Mouse (Mus musculus) neural tube, embryonic 14.5 days (tissue): ENCODE measurements around the gene Gm17324. TPM values are rescaled to one million over a fixed set of nuclear protein-coding genes. Genes with fewer than 3 reads are reported as not detected.
A peak's percentile ranks its signal among the peaks of the same experiment; 100 is the strongest.

Source experiments
- ATAC-seq: fragments of 200-750 bp; cut with Nextera tagmentation; 2 replicates; pipeline ENCODE4 v1.8.0; 2017; ENCODE audit warnings: low read depth, mild to moderate bottlenecking, moderate TSS enrichment, moderate library complexity
- H3K27ac ChIP-seq: fragments of 300-500 bp; sonication (generic); 2 replicates; pipeline ENCODE4 v1.5.1; 2014; ENCODE audit warnings: low read depth, mild to moderate bottlenecking, control low read depth, low read length, moderate library complexity, mixed read lengths
- H3K27me3 ChIP-seq: fragments of 300-500 bp; sonication (generic); 2 replicates; pipeline ENCODE4 v1.6.1; 2014; ENCODE audit warnings: low read length; ENCODE audit not compliant: control insufficient read depth, insufficient read depth
- H3K36me3 ChIP-seq: fragments of 300-500 bp; sonication (generic); 2 replicates; pipeline ENCODE4 v1.6.1; 2014; ENCODE audit warnings: low read length, mixed read lengths; ENCODE audit not compliant: control insufficient read depth, insufficient read depth
- H3K4me1 ChIP-seq: fragments of 300-500 bp; sonication (generic); 2 replicates; pipeline ENCODE4 v1.6.1; 2014; ENCODE audit warnings: low read length; ENCODE audit not compliant: control insufficient read depth, insufficient read depth
- H3K4me2 ChIP-seq: fragments of 300-500 bp; sonication (generic); 2 replicates; pipeline ENCODE4 v1.6.1; 2014; ENCODE audit warnings: mild to moderate bottlenecking, low read depth, low read length, control low read depth
- H3K4me3 ChIP-seq: fragments of 300-500 bp; sonication (generic); 2 replicates; pipeline ENCODE4 v1.5.1; 2014; ENCODE audit warnings: low read depth, low read length, control low read depth, mixed read lengths
- H3K9ac ChIP-seq: fragments of 300-500 bp; sonication (generic); replicated peaks from 2 replicates; pipeline ENCODE4 v1.6.1; 2014; ENCODE audit warnings: low read depth, mild to moderate bottlenecking, control low read depth, low read length, mixed read lengths
- H3K9me3 ChIP-seq: fragments of 300-500 bp; sonication (generic); 2 replicates; pipeline ENCODE4 v1.6.1; 2016; ENCODE audit warnings: low read length; ENCODE audit not compliant: control insufficient read depth
- WGBS: fragments of 180-500 bp; shearing (Covaris S2); extraction: QIAGEN DNeasy Blood & Tissue Kit; methylation state at CpG from one replicate; pipeline ENCODE4 v1.1.7; 2014; 5-methylcytosine and 5-hydroxymethylcytosine counted together
- polyA plus RNA-seq: library from polyadenylated mRNA; unstranded; fragments of >200 nt; fragmentation: Nextera tagmentation; extraction: Ambion mirVana; gene quantifications from 2 replicates; pipeline ENCODE4 v1.2.1, GENCODE M21; 2014

The Gm17324 gene
- polyA plus RNA-seq, 1 experiment from 2014 or later = 2.4 TPM

GRCm38 (mm10) chr9:78447606-78447972 lies 997 bp downstream of the Gm17324 start:
- peaks cover 10% of the 10 kb centered on the region; the same call in 1 of the 2 replicates for H3K4me1 ChIP-seq
- peak overlapping the region; percentile 69 for H3K4me2 ChIP-seq
- H3K4me3 ChIP-seq = peak overlapping the region; percentile 100
- peaks cover 22% of the 10 kb centered on the region for H3K27me3 ChIP-seq
- no peak overlapping the region for H3K27ac ChIP-seq
- H3K9me3 ChIP-seq = no peaks in the 10 kb centered on the region
- peak overlapping the region; percentile 91 for H3K9ac ChIP-seq
- 30% methylated on average over 9 of the region's 9 CpGs for WGBS
- peak; percentile 16 for ATAC-seq
- H3K36me3 ChIP-seq = peaks cover 10% of the 10 kb centered on the region

- WGBS = under 1% methylated on average over 81 of the region's 81 CpGs
Observed at GRCm38 (mm10) chr9:78442579-78443392, 5.8 kb downstream of the Gm17324 start, which contains the start of gene Cgas. Gene Cgas (minus strand): TSS chr9:78443237.

GRCm38 (mm10) chr9:78442237-78442578 lies 6.4 kb downstream of the Gm17324 start:
- no peaks in the 10 kb centered on the region for H3K36me3 ChIP-seq
- H3K4me2 ChIP-seq = peak overlapping the region; percentile 59
- peaks cover 49% of the 10 kb centered on the region for H3K27me3 ChIP-seq
- 6% methylated on average over 9 of the region's 9 CpGs for WGBS
- H3K9me3 ChIP-seq = no peaks in the 10 kb centered on the region
- peak; percentile 25; the same call in 1 of the 2 replicates for ATAC-seq
- peak overlapping the region; percentile 37; the same call in 1 of the 2 replicates for H3K9ac ChIP-seq
- H3K4me1 ChIP-seq = no peaks in the 10 kb centered on the region
- peak overlapping the region; percentile 36 for H3K4me3 ChIP-seq
- no peak overlapping the region for H3K27ac ChIP-seq

More at GRCm38 (mm10) chr9:78442579-78443392, 5.8 kb downstream of the Gm17324 start, which contains the start of gene Cgas:
- ATAC-seq = peak; percentile 58; the same call in 1 of the 2 replicates
- peak within 1 kb of the TSS; percentile 36 for H3K4me3 ChIP-seq
- H3K36me3 ChIP-seq = no peaks in the 10 kb centered on the region
- peak within 1 kb of the TSS; percentile 59 for H3K4me2 ChIP-seq
- H3K27ac ChIP-seq = no peak within 1 kb of the TSS
- H3K9me3 ChIP-seq = no peaks in the 10 kb centered on the region
- no peaks in the 10 kb centered on the region for H3K4me1 ChIP-seq
- H3K27me3 ChIP-seq = peaks cover 49% of the 10 kb centered on the region
- H3K9ac ChIP-seq = peak within 1 kb of the TSS; percentile 37

DNA sequence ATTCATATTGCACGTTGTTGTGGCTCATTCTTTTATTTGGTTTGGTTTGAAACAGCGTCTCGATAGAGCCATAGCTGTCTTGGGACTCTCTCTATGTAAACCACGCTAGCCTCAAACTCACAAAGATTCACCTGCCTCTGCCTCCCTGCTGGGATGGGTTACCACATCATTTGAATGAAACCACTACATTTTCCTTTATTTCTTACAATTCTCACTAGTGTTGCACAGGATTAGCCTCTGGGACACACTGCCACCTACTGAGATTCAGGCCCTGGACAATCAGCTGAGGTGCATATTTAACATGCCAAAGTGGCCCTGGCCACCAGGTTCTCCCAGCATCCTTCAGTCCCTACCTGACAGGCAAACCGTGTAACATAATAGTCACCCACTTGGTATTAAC lies 9.2 kb downstream of the Gm17324 start:
- WGBS = 68% methylated on average over 5 of the region's 5 CpGs
- Histone ChIP-seq H3K27ac (no peak overlapping the region), H3K9ac (no peak overlapping the region), H3K4me3 (no peak overlapping the region), H3K9me3 (no peaks in the 10 kb centered on the region), H3K27me3 (peaks cover 41% of the 10 kb centered on the region), H3K4me2 (no peak overlapping the region), H3K36me3 (no peaks in the 10 kb centered on the region), H3K4me1 (no peaks in the 10 kb centered on the region)
- ATAC-seq = no peak

DNA sequence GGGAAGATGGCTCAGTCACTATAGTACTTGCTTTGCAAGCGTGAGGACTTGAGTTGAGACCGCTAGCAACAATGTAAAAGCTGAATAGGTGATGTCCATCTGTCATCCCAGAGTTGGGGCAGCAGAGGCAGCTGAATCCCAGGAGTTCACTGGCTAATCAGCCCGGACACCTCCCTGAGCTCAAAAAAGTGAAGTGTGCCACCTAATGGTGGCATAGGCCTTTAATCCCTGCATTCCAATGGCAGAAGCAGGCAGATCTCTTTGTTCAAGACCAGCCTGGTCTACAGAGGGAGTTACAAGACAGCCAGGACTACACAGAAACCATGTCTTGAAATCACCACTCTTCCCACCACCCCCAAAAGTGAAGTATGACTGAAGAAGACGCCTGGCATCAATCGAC lies 16.1 kb downstream of the Gm17324 start:
- Histone ChIP-seq H3K27me3 (no peaks in the 10 kb centered on the region), H3K4me3 (no peak overlapping the region), H3K4me2 (no peak overlapping the region), H3K9me3 (no peaks in the 10 kb centered on the region), H3K36me3 (no peaks in the 10 kb centered on the region), H3K4me1 (no peaks in the 10 kb centered on the region), H3K9ac (no peak overlapping the region), H3K27ac (no peak overlapping the region)
- ATAC-seq = no peak
- WGBS = 89% methylated on average over 5 of the region's 5 CpGs

DNA sequence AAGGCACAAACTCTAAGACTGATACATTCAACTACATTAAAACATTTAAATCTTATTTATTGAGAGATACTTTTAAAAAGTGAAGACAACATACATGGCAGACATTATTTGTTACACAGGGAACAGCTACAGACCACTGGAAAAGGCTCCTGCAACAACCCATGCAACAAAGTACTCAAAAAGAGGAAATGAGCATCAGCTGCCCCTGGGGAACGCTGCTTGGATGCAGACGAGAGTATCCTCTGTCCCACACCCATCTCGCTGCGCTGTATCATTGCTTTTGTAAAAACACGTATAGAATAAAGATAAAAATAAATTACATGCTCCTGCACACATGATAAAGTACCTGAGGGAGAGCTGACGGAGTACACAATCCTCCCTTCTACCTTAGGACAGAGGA lies 18.1 kb downstream of the Gm17324 start:
- Histone ChIP-seq H3K9me3 (no peaks in the 10 kb centered on the region), H3K27ac (no peak overlapping the region), H3K4me1 (no peaks in the 10 kb centered on the region), H3K27me3 (no peaks in the 10 kb centered on the region), H3K36me3 (no peaks in the 10 kb centered on the region), H3K4me3 (no peak overlapping the region), H3K4me2 (no peak overlapping the region), H3K9ac (no peak overlapping the region)
- ATAC-seq = no peak
- 73% methylated on average over 6 of the region's 6 CpGs for WGBS

- Histone ChIP-seq H3K36me3 (no peaks in the 10 kb centered on the region), H3K9me3 (no peaks in the 10 kb centered on the region), H3K9ac (no peak overlapping the region), H3K27ac (no peak overlapping the region), H3K4me3 (no peak overlapping the region), H3K4me2 (no peak overlapping the region), H3K4me1 (no peaks in the 10 kb centered on the region), H3K27me3 (no peaks in the 10 kb centered on the region)
- 59% methylated on average over 2 of the region's 2 CpGs for WGBS
- no peak for ATAC-seq
Observed at GRCm38 (mm10) chr9:78429551-78429950, 19.0 kb downstream of the Gm17324 start.

DNA sequence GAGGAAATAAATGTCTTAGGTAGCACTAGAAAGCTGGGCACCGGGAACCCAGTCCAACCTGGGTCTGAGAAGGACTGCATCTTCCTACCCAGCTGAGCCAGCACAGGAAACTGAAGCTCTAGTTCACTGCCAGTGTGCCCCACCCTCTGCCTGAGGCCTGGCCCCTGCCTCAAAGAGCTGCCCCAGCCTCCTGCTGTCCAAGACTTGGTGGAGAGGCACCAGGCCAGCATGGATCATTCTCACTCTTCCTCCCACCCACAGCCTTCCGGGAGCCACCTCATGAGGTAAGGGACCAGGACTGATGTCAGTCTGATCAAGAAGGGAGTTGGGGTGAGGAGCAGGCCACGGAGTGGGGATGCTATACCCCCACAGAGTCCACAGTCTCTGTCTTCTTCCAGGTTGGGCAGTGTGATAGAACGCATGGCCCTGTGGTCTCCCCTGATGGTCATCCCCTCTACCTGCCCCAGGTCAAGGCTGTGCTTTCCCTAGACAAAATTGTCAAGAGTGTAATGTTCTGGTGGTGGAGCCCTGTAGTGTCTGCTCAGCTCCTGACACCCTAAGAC lies 19.6 kb downstream of the Gm17324 start:
- Histone ChIP-seq H3K4me1 (no peaks in the 10 kb centered on the region), H3K27me3 (no peaks in the 10 kb centered on the region), H3K9me3 (no peaks in the 10 kb centered on the region), H3K4me2 (no peak overlapping the region), H3K36me3 (no peaks in the 10 kb centered on the region), H3K9ac (no peak overlapping the region), H3K4me3 (no peak overlapping the region), H3K27ac (no peak overlapping the region)
- ATAC-seq = no peak
- WGBS = 85% methylated on average over 4 of the region's 4 CpGs

DNA sequence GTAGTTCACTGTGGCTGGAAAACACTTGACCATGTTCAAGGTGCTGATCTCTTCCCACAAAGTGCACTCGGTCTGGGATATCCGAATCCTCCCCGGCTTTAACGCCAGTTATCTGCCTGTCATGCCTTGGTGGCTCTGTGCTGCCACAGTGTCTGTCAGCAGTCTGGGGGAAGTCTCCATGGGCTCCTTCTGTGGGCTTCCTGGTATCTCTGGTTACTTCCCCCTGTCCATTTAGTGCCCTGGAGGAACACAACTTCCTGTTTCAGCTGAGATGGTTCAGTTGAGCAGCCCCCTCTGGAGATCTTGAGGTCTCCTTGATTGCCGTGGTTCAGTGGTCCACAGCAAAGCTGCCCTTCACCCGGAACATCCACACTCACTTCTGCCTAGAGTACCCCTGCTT lies 20.4 kb downstream of the Gm17324 start:
- no peak overlapping the region for H3K4me2 ChIP-seq
- no peaks in the 10 kb centered on the region for H3K4me1 ChIP-seq
- H3K9me3 ChIP-seq = no peaks in the 10 kb centered on the region
- no peaks in the 10 kb centered on the region for H3K36me3 ChIP-seq
- H3K9ac ChIP-seq = no peak overlapping the region
- WGBS = 95% methylated on average over 6 of the region's 6 CpGs
- H3K4me3 ChIP-seq = no peak overlapping the region
- H3K27me3 ChIP-seq = no peaks in the 10 kb centered on the region
- ATAC-seq = no peak
- no peak overlapping the region for H3K27ac ChIP-seq
